Mouse (Mus musculus) limb, embryonic 10.5 days (tissue): ENCODE measurements around the gene Klf16. TPM values are rescaled to one million over a fixed set of nuclear protein-coding genes. Genes with fewer than 3 reads are reported as not detected.

ENCODE experiments used
- DNase-seq: peaks from one replicate; pipeline ENCODE4 v3.0.0-alpha.2; 2017; ENCODE audit warnings: low spot score
- H3K27ac ChIP-seq: fragments of 300-500 bp; sonication (generic); 2 replicates; pipeline ENCODE4 v1.5.1; 2016; ENCODE audit warnings: mild to moderate bottlenecking
- H3K27me3 ChIP-seq: fragments of 300-500 bp; sonication (generic); 2 replicates; pipeline ENCODE4 v1.6.1; 2016; ENCODE audit warnings: low read depth, mild to moderate bottlenecking; ENCODE audit not compliant: poor library complexity, severe bottlenecking
- H3K36me3 ChIP-seq: fragments of 300-500 bp; sonication (generic); 2 replicates; pipeline ENCODE4 v1.6.1; 2016; ENCODE audit warnings: mild to moderate bottlenecking, moderate library complexity
- H3K4me1 ChIP-seq: fragments of 300-500 bp; sonication (generic); 2 replicates; pipeline ENCODE4 v1.6.1; 2016
- H3K4me3 ChIP-seq: fragments of 300-500 bp; sonication (generic); 2 replicates; pipeline ENCODE4 v1.5.1; 2016; ENCODE audit warnings: mild to moderate bottlenecking, moderate library complexity
- H3K9me3 ChIP-seq: fragments of 300-500 bp; sonication (generic); replicated peaks from 2 replicates; pipeline ENCODE4 v1.6.1; 2016; ENCODE audit warnings: mild to moderate bottlenecking
- WGBS: fragments of 180-500 bp; shearing (Covaris S2); methylation state at CpG from one replicate; pipeline ENCODE4 v1.1.7; 2016; 5-methylcytosine and 5-hydroxymethylcytosine counted together
- polyA plus RNA-seq: library from polyadenylated mRNA; unstranded; fragments of >200 nt; fragmentation: Nextera tagmentation; extraction: Ambion mirVana; gene quantifications from 2 replicates; pipeline ENCODE4 v1.2.1, GENCODE M21; 2016

Gene Klf16
- polyA plus RNA-seq, 1 experiment from 2014 or later, result 8.7 TPM

GRCm38 (mm10) chr10:80578131-80578750 is 1.1 kb upstream of the Klf16 start:
- no peaks in the 10 kb centered on the region for H3K27me3 ChIP-seq
- peak overlapping the region; percentile 89 for H3K4me3 ChIP-seq
- H3K36me3 ChIP-seq, result peaks cover 25% of the 10 kb centered on the region
- no peaks in the 10 kb centered on the region for H3K9me3 ChIP-seq
- DNase-seq, result peak; percentile 89
- under 1% methylated on average over 29 of the region's 29 CpGs for WGBS
- H3K4me1 ChIP-seq, result peaks cover 61% of the 10 kb centered on the region
- H3K27ac ChIP-seq, result peak overlapping the region; percentile 91

DNA sequence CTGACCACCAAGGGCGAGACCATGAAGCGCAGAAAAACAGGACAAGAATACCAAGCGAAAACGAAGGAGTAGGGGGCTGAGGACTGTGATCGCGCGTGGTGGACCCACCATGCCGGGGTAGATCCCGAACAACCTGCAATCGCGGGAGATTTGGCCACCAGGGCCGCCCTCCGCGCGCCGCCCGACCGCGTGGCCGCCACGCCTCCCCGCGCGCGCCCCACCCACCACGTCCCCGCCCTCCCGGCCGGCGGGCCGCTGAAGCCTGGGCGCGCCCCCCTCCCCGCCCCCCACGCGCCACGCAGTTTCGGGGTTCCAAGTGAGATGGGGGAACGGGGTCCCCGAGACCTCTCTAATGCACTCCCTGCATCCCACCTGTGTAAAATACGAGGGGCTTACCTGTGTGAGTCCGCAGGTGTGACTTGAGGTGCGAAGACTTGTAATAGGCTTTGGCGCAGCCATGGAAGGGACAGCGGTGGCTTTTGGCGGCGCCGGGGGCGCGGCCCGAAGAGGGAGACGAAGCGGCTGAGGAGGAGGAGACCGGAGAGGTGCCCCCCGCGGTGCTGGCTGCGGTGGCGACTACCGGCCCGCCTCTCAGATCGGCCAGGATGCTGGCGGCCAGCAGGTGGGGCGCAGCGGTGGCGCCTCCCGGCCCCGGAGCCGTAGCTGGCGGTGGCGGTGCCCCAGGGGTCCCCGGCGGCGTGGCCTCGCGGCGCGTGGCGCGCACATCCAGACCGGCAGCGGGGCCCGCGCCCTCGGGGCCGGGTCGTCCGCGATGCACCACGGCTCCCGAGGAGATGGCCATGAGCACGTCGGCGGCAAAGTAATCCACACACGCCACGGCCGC is 548 bp downstream of the Klf16 start:
- H3K27me3 ChIP-seq, result no peaks in the 10 kb centered on the region
- peak overlapping the region; percentile 91 for H3K27ac ChIP-seq
- under 1% methylated on average over 91 of the region's 96 CpGs for WGBS
- DNase-seq, result peak; percentile 76
- peak overlapping the region; percentile 89 for H3K4me3 ChIP-seq
- peaks cover 76% of the 10 kb centered on the region for H3K4me1 ChIP-seq
- peaks cover 12% of the 10 kb centered on the region for H3K36me3 ChIP-seq
- no peaks in the 10 kb centered on the region for H3K9me3 ChIP-seq

GRCm38 (mm10) chr10:80575925-80576324 is 1.2 kb downstream of the Klf16 start:
- no peak for DNase-seq
- Histone ChIP-seq H3K9me3 (no peaks in the 10 kb centered on the region), H3K27ac (peak overlapping the region; percentile 91; the same call in 1 of the 2 replicates), H3K4me3 (peak overlapping the region; percentile 89), H3K36me3 (peaks cover 7% of the 10 kb centered on the region), H3K4me1 (peaks cover 82% of the 10 kb centered on the region), H3K27me3 (no peaks in the 10 kb centered on the region)
- 17% methylated on average over 17 of the region's 17 CpGs for WGBS

DNA sequence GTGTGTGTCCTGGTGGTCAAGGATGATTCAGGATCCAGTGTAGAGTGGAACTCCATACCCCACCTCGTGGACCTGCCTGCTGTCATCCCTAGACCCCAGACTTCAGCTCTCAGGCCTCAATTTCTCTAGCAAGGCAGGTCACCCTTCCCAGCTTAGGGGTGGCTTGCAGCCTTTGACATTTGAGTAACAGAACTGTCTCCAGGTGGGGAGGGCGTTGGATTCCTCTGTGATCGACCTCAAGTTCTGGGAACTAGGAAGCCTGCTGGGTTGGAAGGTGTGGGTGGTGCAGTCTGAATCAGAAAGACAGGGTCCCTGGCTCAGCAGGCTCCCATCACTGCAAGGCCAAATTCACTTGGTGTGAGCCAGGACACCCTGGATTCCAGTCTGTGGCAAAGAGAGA is 2.2 kb downstream of the Klf16 start:
- 85% methylated on average over 3 of the region's 3 CpGs for WGBS
- peak overlapping the region; percentile 89; the same call in 1 of the 2 replicates for H3K4me3 ChIP-seq
- peaks cover 6% of the 10 kb centered on the region; the same call in 1 of the 2 replicates for H3K36me3 ChIP-seq
- no peaks in the 10 kb centered on the region for H3K27me3 ChIP-seq
- H3K4me1 ChIP-seq, result peaks cover 93% of the 10 kb centered on the region
- no peaks in the 10 kb centered on the region for H3K9me3 ChIP-seq
- no peak for DNase-seq
- no peak overlapping the region for H3K27ac ChIP-seq

DNA sequence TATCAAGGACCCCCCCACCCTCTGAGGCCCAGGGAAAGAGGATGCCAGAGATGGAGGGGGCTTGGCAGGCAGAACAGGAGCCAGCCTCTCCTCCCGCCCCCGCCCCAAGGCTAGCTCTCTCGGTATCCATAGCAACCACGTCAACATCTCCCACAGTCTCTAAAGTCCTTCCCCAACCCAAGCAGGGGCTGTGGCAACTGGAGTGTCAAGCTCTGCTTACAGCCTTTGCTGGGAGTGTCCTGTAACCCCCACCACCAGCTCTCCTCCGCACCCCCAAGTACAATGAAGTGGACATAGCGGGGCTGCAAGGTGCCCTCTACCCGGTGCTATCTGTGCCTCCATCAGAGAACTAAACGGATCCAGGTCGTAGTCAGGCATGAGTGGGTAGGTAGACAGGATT is 3.2 kb downstream of the Klf16 start:
- no peak for DNase-seq
- no peak overlapping the region for H3K27ac ChIP-seq
- H3K9me3 ChIP-seq, result no peaks in the 10 kb centered on the region
- peaks cover 8% of the 10 kb centered on the region for H3K36me3 ChIP-seq
- WGBS, result 72% methylated on average over 9 of the region's 9 CpGs
- no peaks in the 10 kb centered on the region for H3K27me3 ChIP-seq
- peaks cover 94% of the 10 kb centered on the region for H3K4me1 ChIP-seq
- no peak overlapping the region for H3K4me3 ChIP-seq

GRCm38 (mm10) chr10:80572477-80572876 is 4.6 kb downstream of the Klf16 start:
- WGBS, result 86% methylated on average over 2 of the region's 2 CpGs
- Histone ChIP-seq H3K27ac (0 out of 2 replicates have a peak overlapping the region, but pooled peaks have one; percentile 86), H3K27me3 (no peaks in the 10 kb centered on the region), H3K9me3 (no peaks in the 10 kb centered on the region), H3K4me1 (peaks cover 84% of the 10 kb centered on the region), H3K36me3 (peaks cover 23% of the 10 kb centered on the region), H3K4me3 (no peak overlapping the region)
- DNase-seq, result no peak

DNA sequence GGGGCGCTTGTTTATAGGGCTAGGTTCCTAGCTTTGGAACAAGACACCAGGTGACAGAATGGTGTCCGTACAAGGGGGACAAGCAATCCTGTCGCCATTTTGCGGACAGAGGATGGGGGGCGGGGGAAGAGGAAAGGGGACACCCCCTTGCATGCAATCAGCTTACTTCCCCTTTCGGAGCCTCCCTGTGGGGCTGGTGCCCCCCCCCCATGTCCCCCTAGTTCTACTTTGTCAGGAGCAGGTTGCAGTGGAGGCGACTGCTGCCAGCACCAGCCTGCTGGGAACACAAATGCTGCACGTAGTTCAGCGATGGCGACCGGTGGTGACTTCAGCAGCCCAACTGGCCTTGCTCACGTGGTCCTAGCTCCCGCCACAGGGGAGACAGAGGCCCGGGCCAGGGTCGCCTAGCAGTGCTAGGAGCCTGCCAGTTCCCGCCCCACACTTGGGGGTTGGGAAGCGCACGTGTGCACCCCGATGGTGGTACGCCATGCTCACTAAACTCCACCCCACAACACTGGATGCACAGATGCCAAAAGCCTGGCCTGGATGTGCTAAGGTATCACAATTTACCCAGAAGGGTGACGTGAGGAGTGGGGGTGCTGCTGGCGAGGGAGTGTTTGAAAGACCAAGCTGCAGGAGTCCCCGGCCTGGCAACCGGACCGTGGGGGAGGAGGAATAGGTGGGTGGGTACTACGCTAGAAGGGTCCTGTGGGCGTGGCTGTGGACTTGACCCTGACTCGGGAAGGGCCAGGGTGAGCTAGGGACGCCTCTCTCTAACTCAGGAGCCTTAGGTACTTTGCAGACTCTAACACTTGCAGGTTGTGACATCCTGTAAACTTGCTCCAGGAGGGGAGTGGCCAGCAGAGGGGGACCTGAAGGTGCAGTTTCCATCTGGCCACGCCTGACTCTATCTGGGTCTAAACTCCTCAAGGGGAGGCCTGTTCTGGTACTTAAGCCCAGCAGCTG is 6.0 kb downstream of the Klf16 start:
- Histone ChIP-seq H3K9me3 (no peaks in the 10 kb centered on the region), H3K4me3 (peak overlapping the region; percentile 44), H3K4me1 (peaks cover 78% of the 10 kb centered on the region), H3K36me3 (peaks cover 28% of the 10 kb centered on the region), H3K27me3 (no peaks in the 10 kb centered on the region), H3K27ac (peak overlapping the region; percentile 86)
- WGBS, result 22% methylated on average over 30 of the region's 30 CpGs
- DNase-seq, result peak; percentile 62

DNA sequence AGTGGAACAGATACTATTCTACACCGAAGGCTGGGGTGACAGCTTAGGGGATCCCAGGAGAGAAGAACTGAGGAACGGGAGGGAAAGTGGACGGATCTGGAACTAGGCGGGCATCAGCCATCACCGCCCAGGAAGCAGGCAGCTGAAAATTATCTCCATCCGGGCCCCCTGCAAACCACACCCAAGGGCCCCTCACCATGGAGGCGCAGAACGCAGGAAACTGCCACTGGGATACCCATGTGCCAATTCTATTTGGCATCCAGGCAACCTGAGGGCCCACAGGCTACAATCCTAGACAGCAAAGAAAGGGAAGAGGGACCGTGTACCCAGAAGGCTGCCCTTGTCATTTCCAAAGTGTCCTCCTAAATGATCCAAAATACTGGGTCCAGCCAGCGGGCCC is 6.7 kb downstream of the Klf16 start:
- peaks cover 30% of the 10 kb centered on the region for H3K36me3 ChIP-seq
- no peak for DNase-seq
- peak overlapping the region; percentile 44 for H3K4me3 ChIP-seq
- no peaks in the 10 kb centered on the region for H3K27me3 ChIP-seq
- peaks cover 71% of the 10 kb centered on the region for H3K4me1 ChIP-seq
- peak overlapping the region; percentile 86 for H3K27ac ChIP-seq
- 93% methylated on average over 10 of the region's 10 CpGs for WGBS
- H3K9me3 ChIP-seq, result no peaks in the 10 kb centered on the region

GRCm38 (mm10) chr10:80569664-80570066 is 7.5 kb downstream of the Klf16 start:
- Histone ChIP-seq H3K9me3 (no peaks in the 10 kb centered on the region), H3K4me1 (peaks cover 64% of the 10 kb centered on the region), H3K4me3 (peak overlapping the region; percentile 44), H3K27ac (peak overlapping the region; percentile 86), H3K36me3 (peaks cover 30% of the 10 kb centered on the region), H3K27me3 (no peaks in the 10 kb centered on the region)
- WGBS, result 29% methylated on average over 10 of the region's 10 CpGs
- DNase-seq, result peak; percentile 61

DNA sequence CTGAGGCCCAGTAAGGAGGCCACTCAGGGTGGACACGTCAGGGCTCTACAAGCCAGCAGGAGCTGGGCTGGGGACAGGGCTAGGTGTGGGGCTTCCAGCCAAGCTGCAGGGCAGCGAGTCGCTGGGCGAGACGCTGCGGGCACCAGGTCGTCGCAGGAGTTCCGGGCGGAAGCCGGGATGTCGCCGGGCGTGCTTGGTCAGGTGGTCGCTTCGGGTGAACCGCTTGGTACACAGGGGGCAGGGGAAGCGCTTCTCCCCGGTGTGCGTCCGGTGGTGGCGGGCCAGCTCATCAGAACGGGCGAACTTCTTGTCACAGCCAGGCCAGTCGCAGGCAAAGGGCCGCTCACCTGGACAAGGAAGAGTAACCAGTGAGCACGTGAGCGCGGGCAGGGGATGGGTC is 8.2 kb downstream of the Klf16 start:
- peaks cover 31% of the 10 kb centered on the region for H3K36me3 ChIP-seq
- peaks cover 57% of the 10 kb centered on the region for H3K4me1 ChIP-seq
- WGBS, result 96% methylated on average over 29 of the region's 29 CpGs
- no peak for DNase-seq
- H3K27ac ChIP-seq, result no peak overlapping the region
- H3K27me3 ChIP-seq, result no peaks in the 10 kb centered on the region
- no peaks in the 10 kb centered on the region for H3K9me3 ChIP-seq
- no peak overlapping the region for H3K4me3 ChIP-seq

DNA sequence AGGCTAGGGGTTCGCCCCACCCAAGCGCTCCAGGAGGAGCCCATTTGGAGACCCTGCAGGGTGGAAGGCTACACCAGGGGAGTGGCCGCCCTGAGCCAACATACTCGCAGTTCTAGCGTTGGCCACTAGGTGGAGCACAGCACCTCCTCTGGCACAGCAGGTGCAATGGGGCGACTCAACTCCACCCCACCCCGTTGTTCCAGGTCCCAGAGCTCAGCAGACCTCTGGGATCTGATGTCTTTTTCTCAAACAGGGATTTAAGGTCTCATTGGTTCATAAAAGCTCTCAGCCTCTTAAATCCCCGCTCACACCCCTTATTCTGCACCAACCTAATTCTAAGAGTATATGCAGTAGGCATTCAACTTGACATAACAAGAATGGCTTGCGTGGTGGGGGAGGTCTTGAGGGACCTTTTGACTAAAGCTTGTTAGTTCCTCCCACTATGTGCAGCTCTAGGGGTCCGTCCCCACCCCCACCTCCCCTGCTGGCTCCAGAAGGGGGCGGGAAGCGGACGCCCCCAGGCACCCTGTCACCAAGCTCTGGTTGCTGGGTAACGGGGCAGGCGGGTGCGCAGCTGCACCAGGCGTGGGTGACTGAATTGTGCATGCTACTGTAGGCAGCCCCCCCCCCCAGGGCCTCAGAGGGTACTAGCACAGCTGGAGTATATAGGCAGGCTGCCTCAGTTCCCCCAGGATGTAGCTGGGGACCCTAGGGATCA is 10.6 kb downstream of the Klf16 start:
- H3K9me3 ChIP-seq, result no peaks in the 10 kb centered on the region
- no peaks in the 10 kb centered on the region for H3K27me3 ChIP-seq
- H3K36me3 ChIP-seq, result peaks cover 33% of the 10 kb centered on the region
- peaks cover 45% of the 10 kb centered on the region for H3K4me1 ChIP-seq
- H3K27ac ChIP-seq, result no peak overlapping the region
- 32% methylated on average over 17 of the region's 17 CpGs for WGBS
- peak; percentile 91 for DNase-seq
- no peak overlapping the region for H3K4me3 ChIP-seq
